Mouse (Mus musculus) olfactory bulb, adult 2 months (tissue): ENCODE measurements around the gene Gm10670. TPM values are rescaled to one million over a fixed set of nuclear protein-coding genes. Genes with fewer than 3 reads are reported as not detected.
"Not testable (repeated sequence)": the region's sequence is repeated elsewhere in the genome, so short reads cannot be mapped to it uniquely, and the experiment has no call there.

Source experiments
- H3K27ac ChIP-seq: fragments of 200-500 bp; 2 replicates; pipeline ENCODE4 v1.5.1; 2012; ENCODE audit warnings: low read depth, low read length; ENCODE audit not compliant: insufficient read depth
- H3K4me1 ChIP-seq: fragments of 200-500 bp; 2 replicates; pipeline ENCODE4 v1.6.1; 2012; ENCODE audit warnings: low read length; ENCODE audit not compliant: control insufficient read depth, insufficient read depth
- H3K4me3 ChIP-seq: fragments of 200-500 bp; 2 replicates; pipeline ENCODE4 v1.5.1; 2012; ENCODE audit warnings: mild to moderate bottlenecking, low read depth, low read length, moderate library complexity; ENCODE audit not compliant: insufficient read depth
- WGBS: fragments of 180-500 bp; shearing (Covaris S2); methylation state at CpG from one replicate; pipeline ENCODE4 v1.1.7; 2018; 5-methylcytosine and 5-hydroxymethylcytosine counted together
- polyA plus RNA-seq: library from polyadenylated mRNA; stranded (reverse); fragments of >200 nt; gene quantifications from 2 replicates; pipeline ENCODE4 v1.2.4, GENCODE M21; 2012; ENCODE audit warnings: low replicate concordance; ENCODE audit not compliant: missing spikeins, insufficient read depth, insufficient read length

The Gm10670 gene
- polyA plus RNA-seq, result not detected in 2 replicates

DNA sequence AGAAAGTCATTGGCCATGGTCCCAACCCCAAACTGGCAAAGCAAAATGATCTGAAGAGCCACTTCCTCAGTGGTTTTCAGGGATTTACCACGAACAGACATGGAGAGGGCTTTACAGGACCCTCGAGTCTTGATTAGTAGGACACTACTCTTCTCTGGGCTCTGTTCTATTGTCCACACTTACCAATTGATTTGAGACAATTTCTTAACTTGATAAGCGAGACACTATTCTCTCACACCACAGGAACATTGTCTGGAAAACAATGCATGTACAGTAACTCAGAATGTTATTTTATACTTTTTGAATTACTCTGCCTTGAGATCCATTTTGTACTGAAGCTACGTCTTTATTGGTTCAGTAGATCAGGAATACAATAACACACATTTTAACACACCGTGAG lies at the start of gene Gm10670:
Gene Gm10670, minus strand, starts transcription at position 101 of the 400 bp plus-strand sequence.
- not testable (repeated sequence) for H3K4me3 ChIP-seq, H3K27ac ChIP-seq, H3K4me1 ChIP-seq
- WGBS, result no CpG with 5 or more reads among the region's 5 CpGs

DNA sequence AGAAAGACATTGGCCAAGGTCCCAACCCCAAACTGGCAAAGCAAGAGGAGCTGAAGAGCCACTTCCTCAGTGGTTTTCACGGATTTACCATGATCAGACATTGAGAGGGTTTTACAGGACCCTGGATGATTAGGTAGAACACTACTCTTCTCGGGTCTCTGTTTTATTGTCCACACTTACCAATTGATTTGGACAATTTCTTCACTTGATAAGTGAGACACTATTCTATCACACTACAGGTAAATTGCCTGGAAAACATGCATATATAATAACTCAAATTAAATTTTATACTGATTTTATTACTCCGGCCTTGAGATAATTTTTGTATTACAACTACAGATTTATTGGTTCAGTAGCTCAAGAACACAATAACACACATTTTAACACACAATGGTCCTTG lies 35.7 kb upstream of the Gm10670 start, which contains the start of gene Vmn1r103:
Gene Vmn1r103, minus strand, starts transcription at position 101 of the 400 bp plus-strand sequence.
- H3K4me1 ChIP-seq, H3K27ac ChIP-seq, H3K4me3 ChIP-seq: not testable (repeated sequence)
- WGBS, result 50% methylated on average over 1 of the region's 3 CpGs

GRCm38 (mm10) chr7:20442493-20442892 lies 32.2 kb downstream of the Gm10670 start, which contains the start of gene Vmn1r101:
TSS of gene Vmn1r101 (minus strand) at chr7:20442593.
- WGBS, result no CpG with 5 or more reads among the region's 2 CpGs
- not testable (repeated sequence) for H3K4me3 ChIP-seq

More at GRCm38 (mm10) chr7:20442493-20442892, 32.2 kb downstream of the Gm10670 start, which contains the start of gene Vmn1r101:
- not testable (repeated sequence) for H3K4me1 ChIP-seq, H3K27ac ChIP-seq

Other genes with a start within 250 kb of the Gm10670 start
- not detected in 2 replicates for gene Gm4498, start 241.1 kb downstream of the Gm10670 start, polyA plus RNA-seq
- gene Gm5890, start 212.1 kb downstream of the Gm10670 start, polyA plus RNA-seq, result not detected in 2 replicates
- gene Gm4133, start 140.9 kb downstream of the Gm10670 start, polyA plus RNA-seq, result not detected in 2 replicates
- gene Gm5728, start 99.5 kb downstream of the Gm10670 start, polyA plus RNA-seq, result not detected in 2 replicates
- not detected in 2 replicates for gene Vmn1r100, start 57.0 kb downstream of the Gm10670 start, polyA plus RNA-seq
- gene Vmn1r101, start 32.3 kb downstream of the Gm10670 start, polyA plus RNA-seq, result not detected in 2 replicates
- gene Vmn1r103, start 35.6 kb upstream of the Gm10670 start, polyA plus RNA-seq, result not detected in 2 replicates
- not detected in 2 replicates for gene Vmn1r104, start 58.9 kb upstream of the Gm10670 start, polyA plus RNA-seq
- not detected in 2 replicates for gene Gm5726, start 70.8 kb upstream of the Gm10670 start, polyA plus RNA-seq
- not detected in 2 replicates for gene Gm4141, start 101.3 kb upstream of the Gm10670 start, polyA plus RNA-seq
- gene Gm4513, start 124.1 kb upstream of the Gm10670 start, polyA plus RNA-seq, result not detected in 2 replicates
- gene Vmn1r107, start 194.0 kb upstream of the Gm10670 start, polyA plus RNA-seq, result not detected in 2 replicates
- not detected in 2 replicates for gene Vmn1r111, start 228.3 kb upstream of the Gm10670 start, polyA plus RNA-seq